Mouse (Mus musculus) liver, embryonic 16.5 days (tissue): ENCODE results near the gene Pycr2. TPM values are rescaled to one million over a fixed set of nuclear protein-coding genes. Genes with fewer than 3 reads are reported as not detected.
"Not testable (repeated sequence)": the region's sequence is repeated elsewhere in the genome, so short reads cannot be mapped to it uniquely, and the experiment has no call there.

Experiments
- ATAC-seq: fragments of 200-750 bp; cut with Nextera tagmentation; 2 replicates; pipeline ENCODE4 v1.8.0; 2017; ENCODE audit warnings: low read depth, mild to moderate bottlenecking, moderate number of reproducible peaks, moderate library complexity
- H3K27ac ChIP-seq: fragments of 300-500 bp; sonication (generic); 2 replicates; pipeline ENCODE4 v1.5.1; 2014; ENCODE audit warnings: mild to moderate bottlenecking, low read length
- H3K27me3 ChIP-seq: fragments of 300-500 bp; sonication (generic); 2 replicates; pipeline ENCODE4 v1.6.1; 2014; ENCODE audit warnings: low read depth, low read length, mixed read lengths; ENCODE audit not compliant: control insufficient read depth, insufficient read depth
- H3K36me3 ChIP-seq: fragments of 300-500 bp; sonication (generic); 2 replicates; pipeline ENCODE4 v1.6.1; 2014; ENCODE audit warnings: mild to moderate bottlenecking; ENCODE audit not compliant: control insufficient read depth, insufficient read depth
- H3K4me1 ChIP-seq: fragments of 300-500 bp; sonication (generic); 2 replicates; pipeline ENCODE4 v1.6.1; 2014; ENCODE audit warnings: low read depth, low read length, mixed read lengths; ENCODE audit not compliant: control insufficient read depth
- H3K4me2 ChIP-seq: fragments of 300-500 bp; sonication (generic); 2 replicates; pipeline ENCODE4 v1.6.1; 2014; ENCODE audit warnings: low read depth, low read length, mixed read lengths
- H3K4me3 ChIP-seq: fragments of 300-500 bp; sonication (generic); 2 replicates; pipeline ENCODE4 v1.5.1; 2014; ENCODE audit warnings: low read depth, mild to moderate bottlenecking, low read length
- H3K9ac ChIP-seq: fragments of 300-500 bp; sonication (generic); 2 replicates; pipeline ENCODE4 v1.6.1; 2014; ENCODE audit warnings: low read depth, low read length
- H3K9me3 ChIP-seq: fragments of 300-500 bp; sonication (generic); replicated peaks from 2 replicates; pipeline ENCODE4 v1.6.1; 2016; ENCODE audit warnings: low read length; ENCODE audit not compliant: control insufficient read depth
- WGBS: fragments of 180-500 bp; shearing (Covaris S2); extraction: QIAGEN DNeasy Blood & Tissue Kit; methylation state at CpG from one replicate; pipeline ENCODE4 v1.1.7; 2014; ENCODE audit not compliant: insufficient replicate concordance; 5-methylcytosine and 5-hydroxymethylcytosine counted together
- polyA plus RNA-seq: library from polyadenylated mRNA; unstranded; fragments of >200 nt; fragmentation: Nextera tagmentation; extraction: Ambion mirVana; gene quantifications from 2 replicates; pipeline ENCODE4 v1.2.1, GENCODE M21; 2015

The Pycr2 gene
- polyA plus RNA-seq, 1 experiment from 2014 or later: 81.2 TPM

- ATAC-seq: no peak
- peaks cover 5% of the 10 kb centered on the region for H3K4me1 ChIP-seq
- H3K36me3 ChIP-seq: no peaks in the 10 kb centered on the region
- H3K9me3 ChIP-seq: no peaks in the 10 kb centered on the region
- no peak overlapping the region for H3K4me2 ChIP-seq
- no peak overlapping the region for H3K27ac ChIP-seq
- H3K9ac ChIP-seq: no peak overlapping the region
- WGBS: 70% methylated on average over 4 of the region's 4 CpGs
- no peak overlapping the region for H3K4me3 ChIP-seq
- H3K27me3 ChIP-seq: no peaks in the 10 kb centered on the region; the same call in 1 of the 2 replicates
These were observed 26.6 kb upstream of the Pycr2 start for GRCm38 (mm10) chr1:180877466-180877865.

- Histone ChIP-seq H3K9ac (no peak overlapping the region), H3K27ac (no peak overlapping the region), H3K4me3 (no peak overlapping the region), H3K9me3 (no peaks in the 10 kb centered on the region), H3K27me3 (no peaks in the 10 kb centered on the region; the same call in 1 of the 2 replicates), H3K36me3 (no peaks in the 10 kb centered on the region), H3K4me2 (no peak overlapping the region), H3K4me1 (no peaks in the 10 kb centered on the region; the same call in 1 of the 2 replicates)
- 20% methylated on average over 3 of the region's 3 CpGs for WGBS
- ATAC-seq: no peak
These were observed 22.3 kb upstream of the Pycr2 start for GRCm38 (mm10) chr1:180881768-180882167.

GRCm38 (mm10) chr1:180883731-180884130 is 20.4 kb upstream of the Pycr2 start:
- H3K4me2 ChIP-seq: no peak overlapping the region; the same call in 1 of the 2 replicates
- 33% methylated on average over 7 of the region's 7 CpGs for WGBS

GRCm38 (mm10) chr1:180884484-180884883 is 19.6 kb upstream of the Pycr2 start:
- WGBS: 29% methylated on average over 9 of the region's 9 CpGs
- no peaks in the 10 kb centered on the region for H3K36me3 ChIP-seq
- ATAC-seq: peak; percentile 44; the same call in 1 of the 2 replicates
- no peaks in the 10 kb centered on the region for H3K9me3 ChIP-seq
- H3K4me1 ChIP-seq: peaks cover 6% of the 10 kb centered on the region
- no peak overlapping the region for H3K9ac ChIP-seq
- H3K4me3 ChIP-seq: no peak overlapping the region
- 0 out of 2 replicates have a peak, but pooled peaks cover 2% of the 10 kb centered on the region for H3K27me3 ChIP-seq
- peak overlapping the region; percentile 58 for H3K27ac ChIP-seq
- H3K4me2 ChIP-seq: no peak overlapping the region

More at GRCm38 (mm10) chr1:180883731-180884130, 20.4 kb upstream of the Pycr2 start:
- Histone ChIP-seq H3K36me3 (no peaks in the 10 kb centered on the region), H3K9ac (no peak overlapping the region), H3K9me3 (no peaks in the 10 kb centered on the region), H3K27me3 (no peaks in the 10 kb centered on the region), H3K4me1 (peaks cover 6% of the 10 kb centered on the region), H3K4me3 (0 out of 2 replicates have a peak overlapping the region, but pooled peaks have one; percentile 5), H3K27ac (peak overlapping the region; percentile 58)
- ATAC-seq: no peak

GRCm38 (mm10) chr1:180888556-180889042 is 15.5 kb upstream of the Pycr2 start:
- ATAC-seq: peak; percentile 45
- Histone ChIP-seq H3K27me3 (peaks cover 14% of the 10 kb centered on the region), H3K4me2 (peak overlapping the region; percentile 22; the same call in 1 of the 2 replicates), H3K4me1 (peaks cover 6% of the 10 kb centered on the region), H3K36me3 (no peaks in the 10 kb centered on the region), H3K9ac (no peak overlapping the region), H3K27ac (no peak overlapping the region; the same call in 1 of the 2 replicates), H3K9me3 (no peaks in the 10 kb centered on the region), H3K4me3 (no peak overlapping the region)
- WGBS: 11% methylated on average over 13 of the region's 13 CpGs

GRCm38 (mm10) chr1:180889172-180889571 is 14.9 kb upstream of the Pycr2 start:
- Histone ChIP-seq H3K4me2 (peak overlapping the region; percentile 22; the same call in 1 of the 2 replicates), H3K9me3 (no peaks in the 10 kb centered on the region), H3K36me3 (no peaks in the 10 kb centered on the region), H3K9ac (no peak overlapping the region), H3K27ac (no peak overlapping the region), H3K27me3 (peaks cover 19% of the 10 kb centered on the region), H3K4me1 (peaks cover 6% of the 10 kb centered on the region), H3K4me3 (no peak overlapping the region)
- WGBS: 49% methylated on average over 7 of the region's 7 CpGs
- no peak for ATAC-seq

GRCm38 (mm10) chr1:180889841-180890240 is 14.3 kb upstream of the Pycr2 start:
- H3K36me3 ChIP-seq: no peaks in the 10 kb centered on the region

GRCm38 (mm10) chr1:180892808-180893207 is 11.3 kb upstream of the Pycr2 start, which contains the start of gene Lefty2:
Lefty2 (plus strand) TSS chr1:180893108.
- H3K36me3 ChIP-seq: no peaks in the 10 kb centered on the region
- 49% methylated on average over 10 of the region's 10 CpGs for WGBS
- no peak within 1 kb of the TSS for H3K4me3 ChIP-seq
- no peaks in the 10 kb centered on the region for H3K9me3 ChIP-seq
- H3K27me3 ChIP-seq: peaks cover 33% of the 10 kb centered on the region
- no peak within 1 kb of the TSS for H3K27ac ChIP-seq
- peaks cover 6% of the 10 kb centered on the region for H3K4me1 ChIP-seq
- no peak within 1 kb of the TSS for H3K4me2 ChIP-seq
- no peak within 1 kb of the TSS for H3K9ac ChIP-seq
- ATAC-seq: no peak

More at GRCm38 (mm10) chr1:180889841-180890240, 14.3 kb upstream of the Pycr2 start:
- no peak for ATAC-seq
- Histone ChIP-seq H3K4me2 (no peak overlapping the region), H3K9me3 (no peaks in the 10 kb centered on the region), H3K4me1 (peaks cover 6% of the 10 kb centered on the region), H3K4me3 (no peak overlapping the region), H3K27ac (no peak overlapping the region), H3K27me3 (peaks cover 26% of the 10 kb centered on the region), H3K9ac (no peak overlapping the region)
- 30% methylated on average over 6 of the region's 6 CpGs for WGBS

- not testable (repeated sequence) for H3K27ac ChIP-seq, H3K9me3 ChIP-seq, ATAC-seq, H3K9ac ChIP-seq, H3K4me2 ChIP-seq, H3K36me3 ChIP-seq, H3K4me3 ChIP-seq, H3K4me1 ChIP-seq
- peaks cover 31% of the 10 kb centered on the region for H3K27me3 ChIP-seq
- WGBS: 10% methylated on average over 44 of the region's 51 CpGs
These were observed 9.8 kb upstream of the Pycr2 start for GRCm38 (mm10) chr1:180894088-180894987.
